Mouse (Mus musculus) heart, adult 2 months (tissue): ENCODE measurements around the gene Rasl12. TPM values are rescaled to one million over a fixed set of nuclear protein-coding genes. Genes with fewer than 3 reads are reported as not detected.

Experiments used
- DNase-seq, 2 experiments: peaks; one replicate each; pipeline ENCODE4 v3.0.0; 2021
- H3K27ac ChIP-seq: fragments of 200-600 bp; 2 replicates; pipeline ENCODE4 v1.8.1; 2022
- H3K27me3 ChIP-seq: fragments of 200-500 bp; 2 replicates; pipeline ENCODE4 v1.6.1; 2012; ENCODE audit warnings: mild to moderate bottlenecking, low read length, inconsistent platforms, mixed read lengths; ENCODE audit not compliant: control insufficient read depth, insufficient read depth
- H3K36me3 ChIP-seq: fragments of 200-500 bp; 2 replicates; pipeline ENCODE4 v1.6.1; 2012; ENCODE audit warnings: low read length, inconsistent platforms; ENCODE audit not compliant: control insufficient read depth, insufficient read depth
- H3K4me1 ChIP-seq: fragments of 200-500 bp; 2 replicates; pipeline ENCODE4 v1.6.1; 2011; ENCODE audit warnings: low read length; ENCODE audit not compliant: control insufficient read depth, insufficient read depth
- H3K4me3 ChIP-seq: fragments of 200-600 bp; 2 replicates; pipeline ENCODE4 v1.8.1; 2022
- H3K79me2 ChIP-seq: fragments of 200-500 bp; replicated peaks from 2 replicates; pipeline ENCODE4 v1.6.1; 2012; ENCODE audit warnings: mild to moderate bottlenecking, inconsistent platforms, low read length, moderate library complexity, mixed read lengths; ENCODE audit not compliant: control insufficient read depth, insufficient read depth
- H3K9ac ChIP-seq: fragments of 200-500 bp; 2 replicates; pipeline ENCODE4 v1.6.1; 2012; ENCODE audit warnings: low read depth, mild to moderate bottlenecking, control low read depth, inconsistent platforms, low read length, mixed read lengths
- CTCF ChIP-seq: fragments of 200-600 bp; IDR thresholded peaks from 2 replicates; pipeline ENCODE4 v1.8.1; 2022; ENCODE audit warnings: antibody characterized with exemption, mild to moderate bottlenecking, moderate library complexity
- EP300 ChIP-seq: fragments of 200-500 bp; IDR thresholded peaks from 2 replicates; pipeline ENCODE4 v1.6.1; 2011; ENCODE audit warnings: low read depth, low read length, control low read depth; ENCODE audit not compliant: insufficient read depth
- POLR2A ChIP-seq: fragments of 200-500 bp; IDR thresholded peaks from 2 replicates; pipeline ENCODE4 v1.6.1; 2011; ENCODE audit warnings: mild to moderate bottlenecking, low read depth, low read length, control low read depth; ENCODE audit not compliant: insufficient read depth
- WGBS: fragments of 180-500 bp; shearing (Covaris S2); methylation state at CpG from one replicate; pipeline ENCODE4 v1.1.7; 2018; 5-methylcytosine and 5-hydroxymethylcytosine counted together
- intact Hi-C: fragments of 180-260 bp; cut with DNase I; formaldehyde crosslinking; loops from one replicate; pipeline ENCODE4 v1.15.1; 2025
- polyA plus RNA-seq: library from polyadenylated mRNA; depleted of rRNA; stranded (reverse); fragments of >200 nt; gene quantifications from 2 replicates; pipeline ENCODE4 v1.2.3, GENCODE M21; 2012
- total RNA-seq, 2 experiments: library from RNA; stranded (reverse); gene quantifications; 2 replicates each; pipeline ENCODE4 v1.2.3; 2021

Gene Rasl12
- total and polyA plus RNA-seq, 3 experiments: 7.2 to 19.8 (median 8.3) TPM

- TF ChIP-seq CTCF (no peak), POLR2A (no peak), EP300 (no peak)
- Histone ChIP-seq H3K9ac (no peak overlapping the region), H3K36me3 (no peaks in the 10 kb centered on the region), H3K27ac (no peak overlapping the region), H3K4me1 (peaks cover 3% of the 10 kb centered on the region), H3K79me2 (no peaks in the 10 kb centered on the region), H3K4me3 (peak overlapping the region; percentile 87; the same call in 1 of the 2 replicates), H3K27me3 (no peaks in the 10 kb centered on the region)
- no peak for DNase-seq
- intact Hi-C loops: no loop called here
- WGBS: 67% methylated on average over 4 of the region's 4 CpGs
Observed at GRCm38 (mm10) chr9:65435211-65435610, 36.9 kb downstream of the Rasl12 start.

GRCm38 (mm10) chr9:65435671-65436301, 37.5 kb downstream of the Rasl12 start, which contains the start of gene Mtfmt:
TSS of gene Mtfmt (plus strand) at chr9:65435782.
- intact Hi-C loops: no loop called here

GRCm38 (mm10) chr9:65444692-65445091, 46.4 kb downstream of the Rasl12 start:
- Histone ChIP-seq H3K36me3 (no peaks in the 10 kb centered on the region; the same call in 1 of the 2 replicates), H3K4me3 (no peak overlapping the region), H3K79me2 (no peaks in the 10 kb centered on the region), H3K27ac (no peak overlapping the region), H3K9ac (no peak overlapping the region), H3K27me3 (no peaks in the 10 kb centered on the region), H3K4me1 (no peaks in the 10 kb centered on the region)
- intact Hi-C loops: no loop called here
- no peak for DNase-seq
- 93% methylated on average over 4 of the region's 4 CpGs for WGBS
- TF ChIP-seq EP300: no peak
- TF ChIP-seq POLR2A: no peak
- no peak for TF ChIP-seq CTCF

More at GRCm38 (mm10) chr9:65435671-65436301, 37.5 kb downstream of the Rasl12 start, which contains the start of gene Mtfmt:
- peaks cover 3% of the 10 kb centered on the region for H3K4me1 ChIP-seq
- peak within 1 kb of the TSS; percentile 47; the same call in 1 of the 2 replicates for H3K27ac ChIP-seq
- DNase-seq: peak; percentile 93 to 95
- no peaks in the 10 kb centered on the region for H3K36me3 ChIP-seq
- peak within 1 kb of the TSS; percentile 64 for H3K9ac ChIP-seq
- peak within 1 kb of the TSS; percentile 87 for H3K4me3 ChIP-seq
- H3K27me3 ChIP-seq: no peaks in the 10 kb centered on the region
- under 1% methylated on average over 54 of the region's 54 CpGs for WGBS
- no peaks in the 10 kb centered on the region for H3K79me2 ChIP-seq
- TF ChIP-seq POLR2A: peak; percentile 81
- TF ChIP-seq CTCF: no peak

GRCm38 (mm10) chr9:65447951-65448350, 49.6 kb downstream of the Rasl12 start:
- DNase-seq: no peak
- no peaks in the 10 kb centered on the region for H3K4me1 ChIP-seq
- no peaks in the 10 kb centered on the region for H3K27me3 ChIP-seq
- H3K4me3 ChIP-seq: no peak overlapping the region
- no peak overlapping the region for H3K9ac ChIP-seq
- no peaks in the 10 kb centered on the region for H3K79me2 ChIP-seq
- no peak overlapping the region for H3K27ac ChIP-seq
- TF ChIP-seq POLR2A: no peak
- intact Hi-C loops: no loop called here
- H3K36me3 ChIP-seq: no peaks in the 10 kb centered on the region; the same call in 1 of the 2 replicates
- WGBS: 92% methylated on average over 6 of the region's 6 CpGs

GRCm38 (mm10) chr9:65458975-65459374, 60.7 kb downstream of the Rasl12 start:
- Histone ChIP-seq H3K27me3 (no peaks in the 10 kb centered on the region), H3K27ac (no peak overlapping the region), H3K9ac (no peak overlapping the region), H3K79me2 (no peaks in the 10 kb centered on the region), H3K4me3 (no peak overlapping the region), H3K4me1 (peaks cover 4% of the 10 kb centered on the region; the same call in 1 of the 2 replicates), H3K36me3 (no peaks in the 10 kb centered on the region)
- no peak for TF ChIP-seq POLR2A
- no peak for TF ChIP-seq CTCF
- TF ChIP-seq EP300: no peak
- WGBS: 83% methylated on average over 2 of the region's 2 CpGs
- no peak for DNase-seq
- intact Hi-C loops: no loop called here

GRCm38 (mm10) chr9:65460198-65460597, 61.9 kb downstream of the Rasl12 start:
- WGBS: 73% methylated on average over 3 of the region's 3 CpGs
- H3K27ac ChIP-seq: no peak overlapping the region; the same call in 1 of the 2 replicates
- H3K9ac ChIP-seq: no peak overlapping the region
- intact Hi-C loops: loop anchor here (5.0 kb wide), 1 partner anchor 122 kb away; the partner anchor contains the start of gene Plekho2
- no peaks in the 10 kb centered on the region for H3K27me3 ChIP-seq
- DNase-seq: no peak
- no peaks in the 10 kb centered on the region for H3K79me2 ChIP-seq
- no peaks in the 10 kb centered on the region for H3K36me3 ChIP-seq
- no peak for TF ChIP-seq POLR2A
- no peak for TF ChIP-seq EP300
- no peak for TF ChIP-seq CTCF
- H3K4me1 ChIP-seq: peaks cover 4% of the 10 kb centered on the region; the same call in 1 of the 2 replicates
- peak overlapping the region; percentile 94 for H3K4me3 ChIP-seq
